Mouse (Mus musculus) lung, adult 2 months (tissue): ENCODE measurements at regions not wholly inside any gene's neighbourhood (a gene's known extent, or its start where the extent isn't known, plus 50 kb on each side); places are given as distances from the start of the nearest gene placed in this dataset.

ENCODE experiments used
- DNase-seq: peaks from one replicate; pipeline ENCODE4 v3.0.0; 2022
- H3K4me1 ChIP-seq: fragments of 200-500 bp; 2 replicates; pipeline ENCODE4 v1.6.1; 2011; ENCODE audit warnings: low read length; ENCODE audit not compliant: control insufficient read depth, insufficient read depth
- H3K4me3 ChIP-seq: fragments of 200-500 bp; replicated peaks from 2 replicates; pipeline ENCODE3; 2011; ENCODE audit warnings: low read depth, mild to moderate bottlenecking, control low read depth, low read length; ENCODE audit errors: extremely low read depth
- CTCF ChIP-seq: fragments of 200-500 bp; IDR thresholded peaks from 2 replicates; pipeline ENCODE4 v1.5.1; 2011; ENCODE audit warnings: mild to moderate bottlenecking, low read length, control low read depth; ENCODE audit not compliant: insufficient read depth
- POLR2A ChIP-seq: fragments of 200-500 bp; IDR thresholded peaks from 2 replicates; pipeline ENCODE4 v1.6.1; 2011; ENCODE audit warnings: low read depth, mild to moderate bottlenecking, control low read depth, low read length, borderline replicate concordance; ENCODE audit errors: extremely low read depth
- WGBS: fragments of 180-500 bp; shearing (Covaris S2); methylation state at CpG from one replicate; pipeline ENCODE4 v1.1.7; 2018; 5-methylcytosine and 5-hydroxymethylcytosine counted together

DNA sequence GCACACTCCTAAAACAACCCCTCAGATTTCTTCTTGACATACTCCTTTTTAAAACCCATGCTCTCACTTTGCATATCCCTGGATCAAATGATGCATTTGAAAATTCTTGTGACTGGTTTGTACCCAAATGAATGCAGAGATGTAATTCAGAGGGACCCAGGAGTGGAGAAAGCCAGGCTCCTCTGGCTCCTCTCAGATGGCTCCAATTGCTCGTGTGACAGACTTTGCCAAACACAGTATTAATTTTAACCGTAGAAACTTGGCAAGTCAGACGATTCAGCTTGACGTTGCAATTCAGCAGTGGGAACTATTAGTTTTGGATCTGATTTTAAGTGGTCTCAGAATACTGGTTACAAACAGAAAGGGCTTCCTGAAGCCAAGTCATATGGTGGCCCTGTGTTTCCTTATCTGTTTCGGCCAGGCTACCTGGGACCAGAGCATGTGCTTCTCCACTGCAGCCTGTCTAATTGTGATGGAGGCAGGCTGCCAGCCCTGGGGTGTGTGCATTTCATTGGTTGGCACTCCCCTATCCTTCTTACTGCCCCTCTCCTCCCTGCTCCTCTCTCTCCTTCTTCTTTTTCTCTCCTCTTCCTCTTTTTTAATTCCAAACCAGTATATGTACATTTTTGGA lies 81.9 kb upstream of the Klf12 start:
- DNase-seq, result no peak
- TF ChIP-seq CTCF, result no peak
- TF ChIP-seq POLR2A, result no peak
- no peak overlapping the region for H3K4me3 ChIP-seq
- WGBS, result 52% methylated on average over 5 of the region's 5 CpGs
- H3K4me1 ChIP-seq, result no peaks in the 10 kb centered on the region

DNA sequence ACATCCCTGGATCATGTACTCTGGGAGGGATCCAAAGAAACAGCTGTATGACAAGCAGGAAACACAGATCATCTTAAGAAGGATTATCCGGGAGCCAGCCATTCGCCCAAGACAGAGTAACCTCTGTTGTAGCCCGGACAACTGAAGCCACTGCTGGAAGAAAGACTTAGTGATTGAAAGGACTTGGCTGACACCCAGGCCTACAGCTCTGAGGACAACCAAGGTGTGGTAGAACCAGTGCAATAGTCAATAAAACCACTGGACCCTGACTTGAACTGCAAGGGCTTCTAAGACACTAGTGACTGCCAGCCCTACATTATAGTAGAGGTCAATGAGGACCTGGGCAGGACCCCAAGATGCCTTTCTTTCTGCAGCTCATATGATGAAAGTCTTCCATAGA lies 78.3 kb upstream of the Klf12 start:
- 27% methylated on average over 3 of the region's 3 CpGs for WGBS
- DNase-seq, result no peak
- Histone ChIP-seq H3K4me1 (no peaks in the 10 kb centered on the region), H3K4me3 (no peak overlapping the region)
- TF ChIP-seq POLR2A (no peak), CTCF (no peak)

DNA sequence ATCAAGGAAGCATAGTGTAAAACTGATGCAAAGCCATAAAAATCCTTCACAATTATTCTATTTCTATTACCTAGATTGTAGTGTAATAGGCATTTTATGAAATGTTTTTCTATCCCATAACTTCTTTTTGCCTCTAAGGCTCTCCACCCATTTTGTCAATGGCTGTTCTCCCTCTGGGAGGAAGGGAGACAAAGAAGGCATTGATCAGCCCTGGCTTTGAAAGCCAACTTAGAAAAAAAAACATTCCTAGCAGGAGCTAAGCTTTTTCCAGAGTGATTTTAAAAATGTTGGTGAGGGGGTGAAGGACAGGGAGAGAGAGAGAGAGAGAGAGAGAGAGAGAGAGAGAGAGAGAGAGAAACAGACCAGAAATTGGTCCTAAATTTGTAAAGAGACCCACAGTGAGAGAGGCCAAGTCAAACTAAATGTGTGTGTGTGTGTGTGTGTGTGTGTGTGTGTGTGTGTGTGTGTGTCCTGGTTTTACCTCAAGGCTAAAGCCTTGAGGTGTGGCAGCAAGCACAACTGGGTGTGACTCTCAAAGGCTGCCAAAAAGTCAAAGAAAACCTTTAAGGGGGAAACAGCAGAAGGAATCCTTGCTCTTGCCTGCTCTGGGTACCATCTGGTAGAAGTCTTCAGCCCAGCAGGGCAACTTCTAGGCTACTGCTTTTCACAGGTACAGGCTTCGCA lies 77.0 kb upstream of the Klf12 start:
- TF ChIP-seq CTCF (no peak), POLR2A (no peak)
- Histone ChIP-seq H3K4me1 (no peaks in the 10 kb centered on the region), H3K4me3 (no peak overlapping the region)
- no peak for DNase-seq
- 86% methylated on average over 1 of the region's 1 CpGs for WGBS

DNA sequence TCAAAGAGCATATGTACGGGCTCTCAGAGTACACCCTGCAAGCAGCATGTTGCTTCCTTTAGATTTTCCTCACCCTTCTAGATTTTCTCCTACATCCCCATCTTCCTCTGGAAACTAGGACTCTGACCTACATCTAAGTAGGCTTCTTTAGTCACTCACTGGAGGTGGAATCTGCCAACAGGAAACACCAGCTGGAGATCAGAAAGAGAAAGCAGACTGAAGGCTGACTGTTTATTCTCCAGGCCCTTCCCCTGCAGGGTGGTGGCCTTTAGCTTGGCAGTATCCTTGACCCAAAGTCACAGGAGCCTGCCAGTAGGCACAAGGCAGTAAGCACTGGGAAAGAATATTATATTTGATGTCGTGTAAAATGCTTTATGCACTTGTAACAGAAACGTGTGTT lies 75.4 kb upstream of the Klf12 start:
- TF ChIP-seq CTCF (no peak), POLR2A (no peak)
- no peak for DNase-seq
- WGBS, result 63% methylated on average over 3 of the region's 3 CpGs
- no peak overlapping the region for H3K4me3 ChIP-seq
- no peaks in the 10 kb centered on the region for H3K4me1 ChIP-seq

DNA sequence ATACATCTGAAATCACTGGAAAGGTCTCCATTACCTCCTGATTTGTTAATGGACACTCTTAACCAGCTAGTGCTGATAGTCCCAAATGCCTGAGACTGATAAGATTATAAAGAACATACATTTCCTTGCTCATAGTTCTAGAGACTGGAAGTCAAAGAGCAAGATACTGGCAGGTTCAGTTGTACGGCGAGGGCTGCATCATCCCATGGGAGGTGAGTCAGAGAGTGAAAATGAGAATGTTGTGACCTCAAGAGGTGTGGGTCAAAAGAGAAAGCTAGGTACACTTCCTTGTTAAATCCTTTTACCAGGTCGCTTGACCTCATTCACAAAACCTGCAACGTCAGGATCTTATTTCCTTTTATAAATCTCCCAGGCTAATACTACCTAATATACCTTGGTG lies 72.7 kb upstream of the Klf12 start:
- WGBS, result 79% methylated on average over 4 of the region's 4 CpGs
- TF ChIP-seq CTCF (no peak), POLR2A (no peak)
- H3K4me1 ChIP-seq, result no peaks in the 10 kb centered on the region
- DNase-seq, result no peak
- H3K4me3 ChIP-seq, result no peak overlapping the region

DNA sequence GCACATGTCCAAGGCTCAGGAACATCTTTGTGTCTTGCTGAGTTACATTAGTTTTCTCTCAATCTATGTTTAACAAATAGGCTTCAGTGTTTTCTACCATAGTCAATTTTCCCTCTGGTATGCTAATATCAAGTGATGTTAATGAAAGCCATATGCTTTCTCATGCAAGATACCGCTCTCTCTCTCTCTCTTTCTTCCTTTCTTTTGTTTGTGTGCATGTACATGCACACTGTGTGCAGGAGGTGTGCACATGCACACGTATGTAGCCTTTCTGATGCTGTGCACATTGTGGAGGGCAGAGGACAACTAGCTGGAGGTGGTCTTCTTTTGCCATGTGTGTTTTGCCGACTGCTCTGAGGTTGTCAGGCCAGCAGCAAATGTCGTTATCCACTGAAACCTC lies 69.0 kb upstream of the Klf12 start:
- no peak for TF ChIP-seq POLR2A
- no peak for DNase-seq
- Histone ChIP-seq H3K4me3 (no peak overlapping the region), H3K4me1 (no peaks in the 10 kb centered on the region)
- WGBS, result 69% methylated on average over 4 of the region's 4 CpGs

DNA sequence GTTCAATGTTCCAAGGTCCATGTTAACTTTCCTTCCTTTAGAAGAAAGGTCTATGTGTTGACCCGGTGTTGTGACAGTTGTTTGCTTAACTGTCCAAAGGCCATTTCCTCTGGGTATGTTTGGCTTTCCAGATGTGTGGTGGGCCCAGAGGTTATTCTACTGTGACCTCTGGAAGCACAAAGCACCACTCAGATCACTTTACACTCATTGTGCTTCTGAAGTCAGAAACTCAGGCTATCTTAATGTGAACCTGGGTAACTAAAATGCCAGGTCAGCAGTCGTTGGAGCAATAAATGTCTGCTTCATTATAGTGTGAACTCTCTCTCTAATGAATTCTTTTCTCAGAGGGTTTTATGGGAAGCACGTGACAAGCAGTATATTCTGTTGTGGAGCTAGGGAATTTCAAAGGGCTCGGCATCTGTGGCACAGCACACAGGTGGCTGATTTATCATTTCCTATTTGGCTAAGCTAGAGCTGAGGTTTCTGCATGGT lies 68.5 kb upstream of the Klf12 start:
- Histone ChIP-seq H3K4me3 (no peak overlapping the region), H3K4me1 (no peaks in the 10 kb centered on the region)
- WGBS, result 38% methylated on average over 4 of the region's 4 CpGs
- TF ChIP-seq POLR2A, result no peak
- no peak for TF ChIP-seq CTCF
- DNase-seq, result no peak

DNA sequence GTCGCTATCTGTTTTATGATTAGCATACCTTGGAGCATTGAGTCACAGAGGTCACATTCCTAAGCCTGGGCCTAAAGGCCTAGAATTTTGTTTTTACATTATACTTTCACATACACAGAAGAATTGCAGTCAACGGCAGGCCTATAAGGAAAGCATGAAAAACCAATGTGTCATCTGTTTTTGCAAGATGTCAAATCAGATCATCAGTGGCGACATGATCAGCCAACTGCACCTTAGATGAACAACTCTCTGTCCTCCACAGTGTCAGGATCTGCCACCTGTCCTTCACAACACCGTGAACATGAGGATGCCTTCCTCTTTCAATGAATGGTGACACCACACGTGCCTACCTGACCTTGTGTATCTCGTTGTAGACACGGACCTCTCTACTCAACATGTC lies 66.5 kb upstream of the Klf12 start:
- WGBS, result 93% methylated on average over 7 of the region's 7 CpGs
- DNase-seq, result no peak
- TF ChIP-seq CTCF (no peak), POLR2A (no peak)

DNA sequence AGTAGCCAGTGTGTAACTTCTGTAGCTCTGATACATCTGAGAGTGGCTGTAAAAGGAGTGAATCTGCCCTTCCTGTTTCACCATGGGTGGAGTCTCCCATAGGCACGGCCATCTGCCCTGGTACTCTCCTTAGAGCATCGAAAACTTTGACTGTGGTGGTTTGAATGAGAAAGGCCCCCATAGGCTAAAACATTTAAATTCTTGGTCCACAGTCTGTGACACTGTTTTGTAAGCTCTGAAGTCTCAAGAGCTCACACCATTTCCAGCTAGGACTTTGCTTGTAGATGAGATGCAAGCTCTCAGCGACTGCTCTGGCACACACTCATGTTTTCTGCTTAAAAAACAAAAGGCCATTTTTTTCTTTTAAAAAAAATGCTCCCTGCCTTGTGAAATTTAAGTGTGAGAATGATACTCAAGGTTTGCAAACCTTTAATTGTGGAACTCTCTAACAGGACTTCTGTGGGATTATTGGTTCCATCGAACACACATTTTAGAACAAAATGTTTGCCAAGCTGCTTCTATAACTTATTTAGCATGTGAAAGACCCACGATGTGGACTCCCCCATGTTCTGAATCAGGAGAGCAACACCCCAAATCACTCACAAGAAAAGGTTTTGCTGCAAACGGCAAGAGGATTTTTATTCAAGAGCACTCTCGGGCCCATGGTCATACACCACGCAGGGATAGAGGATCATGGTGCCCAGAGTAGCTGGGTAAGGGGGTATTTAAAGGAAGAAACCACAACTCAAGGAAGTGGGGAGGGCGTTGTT lies 65.7 kb upstream of the Klf12 start:
- TF ChIP-seq POLR2A, result no peak
- TF ChIP-seq CTCF, result no peak
- no peak for DNase-seq
- Histone ChIP-seq H3K4me1 (no peaks in the 10 kb centered on the region), H3K4me3 (no peak overlapping the region)
- WGBS, result 83% methylated on average over 9 of the region's 9 CpGs

More for the DNA sequence above, 66.5 kb upstream of the Klf12 start:
- no peak overlapping the region for H3K4me3 ChIP-seq
- no peaks in the 10 kb centered on the region for H3K4me1 ChIP-seq
